Mouse (Mus musculus): Measurements from ENCODE around the gene Ciao2a.

DNA sequence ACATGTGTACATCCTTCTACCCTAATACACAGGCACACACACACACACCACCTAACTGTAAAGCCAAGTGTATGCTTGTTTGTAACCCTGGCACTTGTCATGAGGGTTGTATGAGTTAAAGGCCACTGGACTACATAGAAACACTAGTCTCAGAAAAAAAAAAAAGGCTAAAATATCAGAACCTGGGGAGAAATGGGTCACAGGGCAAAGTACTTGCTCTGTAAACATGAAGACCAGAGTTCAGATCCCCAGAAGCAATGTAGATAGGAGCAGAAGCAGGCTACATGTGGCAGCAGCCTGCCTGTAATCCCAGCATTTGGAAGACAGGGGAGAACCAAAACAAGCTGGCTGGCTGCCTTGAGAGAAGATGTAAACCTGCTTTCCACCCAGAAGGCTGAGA lies 19.7 kb downstream of the Ciao2a start:
- TF ChIP-seq POLR2A (IDR thresholded peaks at IDR 0.05; ENCODE audit: borderline replicate concordance, control insufficient read depth, low read depth, low read length) = no peak
- no peak for TF ChIP-seq CTCF (IDR thresholded peaks at IDR 0.05; ENCODE audit: control insufficient read depth, insufficient read depth, low read length)

All from bone marrow, adult 2 months (tissue).